Mouse (Mus musculus) activated CD4-positive, CD25-positive, alpha-beta regulatory T cell, adult 4 months (primary cell): ENCODE data around the gene Wdr38. TPM values are rescaled to one million over a fixed set of nuclear protein-coding genes. Genes with fewer than 3 reads are reported as not detected.
"Not testable (repeated sequence)": the region's sequence is repeated elsewhere in the genome, so short reads cannot be mapped to it uniquely, and the experiment has no call there.

Experiments used
- ATAC-seq: one replicate; pipeline ENCODE4 v1.8.0; 2017
- polyA plus RNA-seq, 2 experiments: library from polyadenylated mRNA; unstranded; fragments of 100-300 nt; shearing (Covaris generic); gene quantifications; one replicate each; pipeline ENCODE4 v1.2.1; 2017

Gene Wdr38
- polyA plus RNA-seq, 2 experiments from 2014 or later: 1.1 TPM

- no peak for ATAC-seq
Observed at GRCm38 (mm10) chr2:38999381-38999780, 2.1 kb downstream of the Wdr38 start.

DNA sequence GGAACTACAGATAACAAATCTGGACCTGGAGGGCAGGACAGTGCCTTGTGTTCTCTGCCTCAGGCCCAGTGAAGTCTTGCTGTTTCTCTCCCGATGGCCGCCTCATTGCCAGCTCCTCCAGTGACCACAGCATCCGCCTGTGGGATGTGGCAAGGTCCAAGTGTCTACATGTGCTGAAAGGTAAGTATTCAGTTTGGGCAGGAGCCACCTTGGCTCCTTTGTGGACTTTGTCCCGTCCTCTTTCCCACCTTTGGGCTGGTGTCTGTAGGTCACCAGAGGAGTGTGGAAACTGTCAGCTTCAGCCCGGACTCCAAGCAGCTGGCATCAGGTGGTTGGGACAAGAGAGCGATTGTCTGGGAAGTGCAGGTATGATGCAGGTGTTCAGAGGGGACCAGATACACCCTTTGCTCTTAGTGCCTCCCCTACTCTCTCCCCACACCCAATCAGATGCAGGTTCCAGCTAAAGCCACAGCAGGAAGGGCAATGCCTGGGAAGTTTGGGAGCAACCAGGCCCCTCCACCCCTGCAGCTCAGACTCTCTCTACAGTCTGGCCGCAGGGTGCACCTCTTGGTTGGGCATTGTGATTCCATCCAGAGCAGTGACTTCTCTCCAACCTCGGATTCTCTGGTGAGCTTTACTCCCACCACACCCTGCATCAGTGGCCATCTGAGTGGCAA, 2.8 kb downstream of the Wdr38 start:
- ATAC-seq: no peak

DNA sequence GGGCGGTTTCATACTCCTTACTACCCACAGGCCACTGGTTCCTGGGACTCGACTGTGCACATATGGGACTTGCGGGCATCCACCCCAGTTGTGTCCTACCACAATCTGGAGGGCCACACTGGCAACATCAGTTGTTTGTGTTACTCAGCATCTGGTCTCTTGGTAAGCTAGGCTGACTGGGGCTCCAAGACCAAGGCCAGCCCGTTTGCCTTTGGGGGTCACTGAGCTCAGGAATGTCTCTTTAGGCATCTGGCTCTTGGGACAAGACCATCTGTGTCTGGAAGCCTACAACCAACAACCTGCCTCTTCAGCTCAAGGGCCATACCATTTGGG, 3.3 kb downstream of the Wdr38 start:
- ATAC-seq: no peak

- ATAC-seq: no peak
Observed at GRCm38 (mm10) chr2:39001866-39002265, 4.6 kb downstream of the Wdr38 start.

DNA sequence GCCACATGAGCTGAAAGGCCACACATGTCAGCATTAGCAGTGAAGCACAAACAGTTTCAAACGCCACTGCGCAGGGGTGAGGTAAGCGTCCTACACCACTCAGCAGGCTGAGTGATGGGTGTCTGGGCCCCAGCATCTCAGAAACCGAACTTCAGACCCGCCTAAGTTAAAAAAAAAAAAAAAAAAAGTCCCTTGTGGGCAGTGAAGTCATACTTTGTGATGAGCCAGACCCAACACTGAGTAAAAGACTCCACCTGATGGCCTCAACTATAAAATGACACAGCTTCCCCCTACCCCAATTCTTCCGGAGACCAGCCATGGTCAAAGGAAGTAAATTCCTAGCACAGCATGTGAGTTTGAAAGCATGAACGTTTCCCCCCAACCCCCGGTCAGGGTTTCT, 5.8 kb downstream of the Wdr38 start:
- no peak for ATAC-seq

DNA sequence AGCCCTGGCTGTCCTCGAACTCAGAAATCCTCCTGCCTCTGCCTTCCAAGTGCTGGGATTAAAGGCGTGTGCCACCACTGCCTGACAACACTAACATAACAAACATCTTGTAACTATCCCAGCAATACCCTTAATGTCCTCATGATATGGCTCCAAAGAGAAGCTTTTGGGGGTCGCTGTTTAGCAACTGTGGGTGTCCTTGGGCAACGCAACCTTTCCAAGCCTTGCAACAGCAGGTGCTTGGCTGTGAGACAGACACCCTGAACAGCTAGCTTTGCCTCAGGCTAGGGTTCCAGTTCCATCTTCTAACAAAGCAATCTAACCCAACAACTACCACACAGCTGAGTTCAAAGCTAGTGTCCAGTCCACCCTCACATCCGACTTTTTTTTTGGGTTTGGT, 6.2 kb downstream of the Wdr38 start:
- no peak for ATAC-seq

DNA sequence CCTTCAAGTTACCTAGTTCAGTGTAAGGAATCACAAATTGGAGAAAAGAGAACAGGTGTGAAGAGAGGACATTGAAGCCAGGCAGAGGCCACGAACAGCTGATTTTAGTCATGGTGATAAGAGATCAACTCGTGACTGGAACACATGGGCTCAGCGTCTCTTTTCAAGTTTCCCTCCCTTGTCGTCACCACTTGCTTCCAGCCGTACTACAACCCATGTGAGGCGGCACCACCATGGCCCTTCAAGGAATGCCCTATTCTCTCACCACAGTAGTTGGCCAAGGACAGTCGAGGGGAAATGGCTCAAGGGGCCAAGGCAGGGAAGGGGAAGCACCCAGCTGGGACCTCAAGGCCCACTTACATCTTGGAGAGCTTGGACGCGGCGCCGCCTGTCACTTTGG, 7.1 kb downstream of the Wdr38 start:
- ATAC-seq: no peak

GRCm38 (mm10) chr2:39004880-39005435, 7.7 kb downstream of the Wdr38 start, which contains the start of gene Arpc5l:
Arpc5l (plus strand) TSS chr2:39005348.
- ATAC-seq: peak; percentile 72

GRCm38 (mm10) chr2:39005574-39006079, 8.4 kb downstream of the Wdr38 start, which contains the start of gene Rpl35:
Rpl35 (minus strand) TSS chr2:39005624.
- no peak for ATAC-seq

DNA sequence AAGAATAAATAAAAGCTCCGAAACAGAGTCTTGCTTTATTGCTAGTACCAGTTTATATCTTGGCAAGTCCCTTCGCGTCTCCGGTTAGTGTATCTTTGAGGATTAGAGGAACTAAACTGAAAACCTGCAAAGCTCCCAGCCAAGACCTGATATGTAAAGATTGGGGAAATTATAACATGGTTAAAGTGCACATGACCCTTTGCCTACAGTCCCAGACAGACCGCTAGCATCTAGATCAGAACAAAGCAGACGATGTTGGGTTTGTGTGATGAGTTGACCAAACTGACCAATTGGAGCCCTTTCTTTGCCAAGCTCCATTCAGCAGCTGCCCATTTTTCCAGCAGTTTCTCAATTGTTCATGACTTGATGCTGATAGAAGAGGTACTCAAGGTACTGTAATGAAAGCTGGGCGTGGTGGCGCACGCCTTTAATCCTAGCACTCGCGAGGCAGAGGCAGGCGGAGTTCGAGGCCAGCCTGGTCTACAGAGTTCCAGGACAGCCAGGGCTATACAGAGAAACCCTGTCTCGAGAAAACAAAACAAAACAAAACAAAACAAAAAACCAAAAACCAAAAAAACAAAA, 9.0 kb downstream of the Wdr38 start:
- no peak for ATAC-seq

DNA sequence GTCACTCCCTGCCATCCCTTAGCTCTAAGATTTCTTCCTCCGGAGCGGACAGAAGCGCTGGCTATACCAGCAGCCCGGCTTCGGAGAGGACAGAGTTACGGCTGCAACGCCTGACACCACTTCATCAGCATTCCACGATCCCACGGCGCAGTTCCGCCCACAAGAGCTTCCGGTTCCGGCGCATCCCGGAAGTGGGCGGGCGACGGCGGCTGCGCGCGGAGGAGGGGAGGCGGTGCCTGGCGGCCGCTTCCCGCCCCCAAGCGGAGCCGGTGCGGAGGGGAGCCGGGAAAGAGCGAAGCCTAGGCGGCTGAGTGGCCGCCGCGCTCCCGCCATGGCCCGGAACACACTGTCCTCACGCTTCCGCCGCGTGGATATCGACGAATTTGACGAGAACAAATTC, 10.6 kb downstream of the Wdr38 start:
- peak; percentile 65 for ATAC-seq

DNA sequence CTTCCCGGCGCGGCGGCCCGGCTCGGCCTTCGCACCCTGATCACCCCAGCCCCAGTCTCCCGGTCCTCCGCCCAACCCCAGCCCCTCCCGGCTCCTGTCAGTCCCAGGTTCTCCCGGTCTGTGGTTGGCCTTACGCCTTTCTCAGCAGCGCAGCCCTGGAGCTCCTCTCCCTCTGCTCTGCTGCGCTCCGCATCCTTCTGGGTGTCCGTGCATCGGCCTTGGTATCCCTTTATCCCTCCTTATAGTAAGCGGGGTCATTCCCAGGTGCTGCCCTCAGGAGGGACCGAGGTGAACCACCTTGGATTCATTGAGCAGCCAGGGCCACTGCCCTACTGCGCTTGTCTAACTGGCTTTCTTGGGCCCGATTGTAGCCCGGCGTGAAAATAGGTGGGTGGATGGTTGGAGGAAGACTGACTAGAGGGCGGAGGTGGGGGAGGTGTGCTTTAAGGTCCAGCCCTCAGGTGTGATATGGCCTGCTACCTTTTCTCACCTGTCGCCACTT, 11.1 kb downstream of the Wdr38 start:
- ATAC-seq: no peak

DNA sequence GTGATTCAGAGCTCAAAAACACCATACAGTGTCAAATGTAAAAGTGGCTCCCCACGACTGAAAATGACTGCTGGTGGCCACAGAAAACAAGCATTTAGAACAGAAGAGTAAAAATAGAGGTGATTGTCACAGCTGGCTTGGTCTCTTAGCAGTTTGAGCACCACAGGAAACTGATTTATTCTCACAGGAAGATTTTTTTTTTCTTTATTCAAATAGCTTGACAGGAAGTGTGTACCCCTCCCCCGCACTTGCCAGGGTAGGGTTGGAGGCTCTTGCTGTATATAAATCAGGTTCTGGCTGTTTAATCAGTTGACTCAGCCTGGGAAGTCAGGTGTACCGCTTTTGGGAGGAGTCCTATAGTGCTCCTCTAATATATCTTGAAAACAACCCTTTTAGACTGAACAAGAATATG, 11.7 kb downstream of the Wdr38 start:
- peak; percentile 51 for ATAC-seq

DNA sequence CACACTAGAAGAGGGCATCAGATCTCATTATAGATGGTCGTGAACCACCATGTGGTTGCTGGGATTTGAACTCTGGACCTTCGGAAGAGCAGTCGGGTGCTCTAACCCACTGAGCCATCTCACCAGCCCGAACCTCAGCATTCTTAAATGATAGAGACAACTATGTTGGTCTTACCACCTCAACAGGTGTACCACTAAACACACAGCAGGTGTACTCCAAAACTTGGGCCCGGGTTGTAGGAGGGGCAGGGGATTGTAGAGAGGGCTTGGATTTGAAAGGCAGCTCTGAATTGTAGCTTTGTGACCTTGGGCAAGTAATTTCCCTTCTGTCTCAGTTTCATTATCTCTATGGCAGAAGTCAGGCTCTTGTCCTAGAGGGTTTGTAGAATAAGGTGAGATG, 12.9 kb downstream of the Wdr38 start:
- not testable (repeated sequence) for ATAC-seq

- no peak for ATAC-seq
Observed at GRCm38 (mm10) chr2:39011264-39011663, 14.0 kb downstream of the Wdr38 start.

- ATAC-seq: no peak
Observed at GRCm38 (mm10) chr2:39011971-39012370, 14.7 kb downstream of the Wdr38 start.

DNA sequence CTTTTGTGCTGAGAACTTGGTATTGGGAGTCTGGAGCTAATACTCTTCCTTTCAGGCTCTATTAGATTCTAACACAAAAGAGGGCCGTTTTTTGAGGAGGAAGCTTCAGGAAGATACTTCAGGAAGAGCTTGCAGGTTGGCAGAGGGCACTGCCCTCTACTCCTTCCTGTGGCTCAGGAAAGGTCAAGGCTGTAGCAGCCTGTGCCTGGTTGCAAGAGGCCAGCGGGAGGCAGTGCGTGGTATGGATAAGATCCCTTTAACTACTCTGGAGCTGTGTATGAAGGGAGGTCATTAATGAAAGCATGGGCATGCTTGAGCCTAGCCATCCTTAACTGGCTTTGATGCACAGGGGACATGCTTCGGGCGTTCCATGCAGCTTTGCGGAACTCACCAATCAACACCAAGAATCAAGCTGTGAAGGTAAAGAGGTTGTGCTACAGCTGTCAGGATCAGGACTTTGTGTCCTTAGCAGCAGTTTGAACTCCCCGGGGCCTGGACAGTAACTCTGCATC, 15.5 kb downstream of the Wdr38 start:
- ATAC-seq: no peak

GRCm38 (mm10) chr2:39016581-39016980, 19.3 kb downstream of the Wdr38 start:
- no peak for ATAC-seq

GRCm38 (mm10) chr2:39020004-39020403, 22.7 kb downstream of the Wdr38 start:
- ATAC-seq: no peak

DNA sequence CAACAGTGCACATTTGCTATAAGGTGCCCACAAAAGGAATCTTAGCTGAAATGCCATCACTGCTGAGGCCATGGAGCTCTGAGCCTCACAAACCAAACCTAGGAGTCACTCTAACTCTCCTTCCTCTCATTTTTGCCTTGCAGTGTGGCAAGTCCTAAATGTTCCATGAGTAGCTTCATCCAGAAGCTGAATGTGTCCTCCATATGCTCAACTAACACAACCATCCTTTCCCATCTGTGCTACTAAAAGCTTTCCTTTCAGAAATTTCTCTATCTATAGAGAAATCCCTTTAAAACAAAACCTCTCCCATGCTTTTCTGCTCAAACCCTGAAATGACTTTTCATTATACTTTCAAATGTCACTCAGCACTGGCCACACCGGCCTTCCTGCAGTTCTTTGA, 34.3 kb downstream of the Wdr38 start:
- no peak for ATAC-seq

DNA sequence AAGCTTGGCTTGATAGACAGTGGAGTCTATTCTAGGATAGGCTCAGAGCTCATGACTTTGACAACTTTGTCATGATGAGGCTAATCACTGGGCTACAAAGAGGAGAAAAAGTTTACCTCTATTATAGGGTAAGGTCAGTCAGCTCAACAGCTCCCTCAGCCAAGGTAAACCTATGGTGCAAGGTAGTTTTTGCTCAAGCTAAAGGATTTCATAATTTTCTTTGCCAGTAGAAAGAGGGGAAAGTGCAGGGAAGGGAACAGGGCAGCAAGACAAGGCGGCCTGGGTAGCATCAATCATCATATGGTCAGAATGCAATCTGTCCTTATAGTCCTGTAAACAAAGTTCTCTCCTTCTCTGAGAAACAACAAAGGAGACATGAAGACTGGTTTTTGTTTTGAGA, 42.9 kb downstream of the Wdr38 start:
- ATAC-seq: no peak

- ATAC-seq: no peak
Observed at GRCm38 (mm10) chr2:39048515-39048914, 51.2 kb downstream of the Wdr38 start.
